Mouse (Mus musculus) spleen, adult 2 months (tissue): ENCODE results near the gene Vmn1r179. TPM values are rescaled to one million over a fixed set of nuclear protein-coding genes. Genes with fewer than 3 reads are reported as not detected.
"Not testable (repeated sequence)": the region's sequence is repeated elsewhere in the genome, so short reads cannot be mapped to it uniquely, and the experiment has no call there.

ENCODE experiments used
- DNase-seq, 2 experiments: peaks; one replicate each; pipeline versions ENCODE4 v3.0.0 to v3.0.0-alpha.2; 2012 to 2021; ENCODE audit warnings: low spot score in 2 of 2, low read depth in 1 of 2
- H3K27ac ChIP-seq: fragments of 200-500 bp; 2 replicates; pipeline ENCODE4 v1.5.1; 2012; ENCODE audit warnings: low read length, inconsistent platforms; ENCODE audit not compliant: insufficient read depth
- H3K27me3 ChIP-seq: fragments of 200-500 bp; 2 replicates; pipeline ENCODE4 v1.6.1; 2012; ENCODE audit warnings: mild to moderate bottlenecking, moderate library complexity, low read length, inconsistent platforms; ENCODE audit not compliant: control insufficient read depth, insufficient read depth
- H3K36me3 ChIP-seq: fragments of 200-500 bp; 2 replicates; pipeline ENCODE4 v1.6.1; 2012; ENCODE audit warnings: mild to moderate bottlenecking, low read length, inconsistent platforms; ENCODE audit not compliant: control insufficient read depth, insufficient read depth
- H3K4me1 ChIP-seq: fragments of 200-500 bp; 2 replicates; pipeline ENCODE4 v1.6.1; 2011; ENCODE audit warnings: inconsistent platforms; ENCODE audit not compliant: control insufficient read depth, insufficient read depth, insufficient read length
- H3K4me3 ChIP-seq: fragments of 200-500 bp; 2 replicates; pipeline ENCODE4 v1.5.1; 2011; ENCODE audit warnings: mild to moderate bottlenecking, inconsistent platforms; ENCODE audit not compliant: insufficient read depth, insufficient read length; ENCODE audit errors: extremely low read depth
- CTCF ChIP-seq: fragments of 200-500 bp; IDR thresholded peaks from 2 replicates; pipeline ENCODE4 v1.5.1; 2011; ENCODE audit warnings: mild to moderate bottlenecking, inconsistent platforms; ENCODE audit not compliant: insufficient read depth, insufficient read length, insufficient replicate concordance; ENCODE audit errors: extremely low read depth
- POLR2A ChIP-seq: fragments of 200-500 bp; IDR thresholded peaks from 2 replicates; pipeline ENCODE4 v1.6.1; 2011; ENCODE audit warnings: low read depth, low read length, inconsistent platforms
- WGBS: fragments of 180-500 bp; shearing (Covaris S2); methylation state at CpG from one replicate; pipeline ENCODE4 v1.1.7; 2018; 5-methylcytosine and 5-hydroxymethylcytosine counted together
- polyA plus RNA-seq: library from polyadenylated mRNA; depleted of rRNA; stranded (reverse); fragments of >200 nt; gene quantifications from 2 replicates; pipeline ENCODE4 v1.2.3, GENCODE M21; 2012; rRNA removed

The Vmn1r179 gene
- not detected in 2 replicates for polyA plus RNA-seq

DNA sequence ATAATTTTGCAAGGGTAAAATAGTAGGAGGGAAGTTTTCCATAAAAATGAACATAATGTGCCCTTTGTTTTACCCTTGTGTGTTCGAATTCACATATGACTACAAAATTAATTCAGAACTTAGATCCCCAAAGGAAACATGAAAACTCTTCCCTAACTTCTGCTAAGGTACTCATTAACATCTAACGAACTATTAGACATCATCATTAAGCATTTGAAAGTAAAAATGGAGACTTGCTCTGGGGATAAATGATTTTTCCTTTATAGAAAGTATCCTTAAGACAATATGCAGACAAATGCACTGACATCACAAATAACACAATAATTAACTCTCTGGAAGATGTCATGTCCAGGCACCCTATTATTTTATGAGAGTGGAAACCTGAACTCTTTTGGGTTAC, at the start of gene Vmn1r179:
Gene Vmn1r179 (plus strand): TSS at position 301 of the 400 bp plus-strand sequence.
- 47% methylated on average over 2 of the region's 2 CpGs for WGBS
- Histone ChIP-seq H3K4me3 (no peak within 1 kb of the TSS), H3K27me3 (no peaks in the 10 kb centered on the region), H3K36me3 (no peaks in the 10 kb centered on the region), H3K4me1 (no peaks in the 10 kb centered on the region), H3K27ac (no peak within 1 kb of the TSS)
- no peak for DNase-seq
- TF ChIP-seq CTCF: no peak
- no peak for TF ChIP-seq POLR2A

DNA sequence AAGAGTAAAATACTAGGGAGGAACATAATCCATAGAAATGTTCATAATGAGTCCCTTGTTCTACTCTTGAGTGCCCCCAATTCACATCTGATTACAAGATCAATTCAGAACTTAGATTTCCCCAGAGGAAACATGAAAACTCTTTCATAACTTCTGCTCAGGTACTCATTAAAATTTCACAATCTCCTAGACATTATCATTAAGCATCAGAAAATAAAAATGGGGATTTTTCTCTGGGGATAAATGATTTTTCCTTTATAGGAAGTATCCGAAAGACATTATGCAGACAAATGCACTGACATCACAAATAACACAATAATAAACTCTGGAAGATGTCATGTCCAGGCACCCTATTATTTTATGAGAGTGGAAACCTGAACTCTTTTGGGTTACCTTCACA, 35.1 kb upstream of the Vmn1r179 start, which contains the start of gene Vmn1r178:
Gene Vmn1r178 (plus strand): TSS at position 301 of the 400 bp plus-strand sequence.
- Histone ChIP-seq H3K4me1 (no peaks in the 10 kb centered on the region), H3K4me3 (no peak within 1 kb of the TSS), H3K36me3 (no peaks in the 10 kb centered on the region), H3K27ac (no peak within 1 kb of the TSS), H3K27me3 (no peaks in the 10 kb centered on the region)
- no peak for TF ChIP-seq POLR2A
- no peak for TF ChIP-seq CTCF
- no peak for DNase-seq
- 81% methylated on average over 1 of the region's 1 CpGs for WGBS

DNA sequence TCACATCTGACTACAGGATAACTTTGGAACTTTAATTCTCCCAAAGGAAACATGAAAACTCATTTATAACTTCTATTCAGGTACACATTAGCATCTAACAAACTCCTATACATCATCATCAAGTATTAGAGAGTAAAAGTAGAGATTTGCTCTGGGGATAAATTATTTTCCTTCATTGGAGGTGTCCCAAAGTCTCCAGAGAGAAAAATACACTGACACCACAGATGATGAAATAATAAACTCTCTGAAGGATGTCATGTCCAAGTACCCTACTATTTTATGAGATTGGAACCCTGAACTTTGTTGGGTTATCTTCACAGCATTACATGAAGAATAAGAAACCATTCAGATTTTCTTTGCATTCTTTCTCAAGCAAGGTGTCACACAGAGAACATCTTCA, 23.6 kb downstream of the Vmn1r179 start, which contains the start of gene Vmn1r180:
Gene Vmn1r180 (plus strand): TSS at position 301 of the 400 bp plus-strand sequence.
- no peak within 1 kb of the TSS for H3K4me3 ChIP-seq
- no peak for DNase-seq
- TF ChIP-seq POLR2A (no peak), CTCF (no peak)
- H3K4me1 ChIP-seq: no peaks in the 10 kb centered on the region
- no peaks in the 10 kb centered on the region for H3K36me3 ChIP-seq
- H3K27me3 ChIP-seq: no peaks in the 10 kb centered on the region
- H3K27ac ChIP-seq: no peak within 1 kb of the TSS

DNA sequence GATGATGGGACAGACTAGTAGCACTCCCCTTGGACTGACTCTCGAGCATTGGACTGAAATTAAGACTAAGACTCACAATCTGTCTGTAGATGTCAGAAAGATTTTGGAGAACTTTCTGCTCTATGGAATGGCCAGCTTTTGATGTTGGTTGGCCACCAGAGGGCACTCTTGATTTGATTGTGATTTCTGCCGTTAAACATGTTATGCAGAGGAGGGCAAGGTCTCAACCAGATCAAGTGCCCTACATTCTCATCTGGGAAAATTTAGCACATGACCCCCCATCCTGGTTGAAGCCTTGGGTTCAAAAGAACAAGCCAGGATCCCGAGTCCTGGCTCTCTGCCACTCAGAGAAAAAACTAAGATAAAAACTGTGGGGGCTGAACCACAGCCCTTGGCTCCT, 41.3 kb downstream of the Vmn1r179 start:
- not testable (repeated sequence) for H3K36me3 ChIP-seq, H3K27ac ChIP-seq, H3K4me1 ChIP-seq, H3K4me3 ChIP-seq, DNase-seq, H3K27me3 ChIP-seq
- WGBS: 29% methylated on average over 3 of the region's 3 CpGs

DNA sequence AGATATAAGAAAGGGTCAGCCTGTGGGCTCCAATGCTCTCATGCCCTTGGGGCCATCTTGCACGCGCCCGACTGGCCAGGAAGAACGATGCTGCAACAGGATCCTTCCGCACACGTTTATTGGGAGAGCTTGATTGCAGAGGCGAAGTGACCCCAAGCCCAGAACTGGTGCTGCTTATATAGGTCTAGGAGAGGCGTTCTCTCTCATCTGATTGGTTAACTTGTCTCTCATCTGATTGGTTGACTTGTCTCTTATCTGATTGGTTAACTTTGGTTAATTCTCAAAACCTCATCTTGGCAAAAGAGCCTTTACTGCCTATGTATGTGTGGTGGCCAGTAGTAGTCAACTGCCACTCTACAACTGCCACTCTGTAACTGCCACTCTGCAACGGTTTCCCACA, 47.5 kb downstream of the Vmn1r179 start, which contains the start of gene Vmn1r181:
Gene Vmn1r181 (plus strand): TSS at position 301 of the 400 bp plus-strand sequence.
- DNase-seq, H3K4me1 ChIP-seq, H3K4me3 ChIP-seq, H3K27me3 ChIP-seq, H3K36me3 ChIP-seq, H3K27ac ChIP-seq: not testable (repeated sequence)
- WGBS: 80% methylated on average over 9 of the region's 9 CpGs

Other genes with a start within 250 kb of the Vmn1r179 start
- not detected in 2 replicates for gene Vmn1r173, start 226.3 kb upstream of the Vmn1r179 start, polyA plus RNA-seq
- gene Vmn1r174, start 174.7 kb upstream of the Vmn1r179 start, polyA plus RNA-seq: not detected in 2 replicates
- gene Vmn1r175, start 116.3 kb upstream of the Vmn1r179 start, polyA plus RNA-seq: not detected in 2 replicates
- gene Vmn1r176, start 89.6 kb upstream of the Vmn1r179 start, polyA plus RNA-seq: not detected in 2 replicates
- not detected in 2 replicates for gene Vmn1r177, start 60.5 kb upstream of the Vmn1r179 start, polyA plus RNA-seq
- gene Vmn1r178, start 35.0 kb upstream of the Vmn1r179 start, polyA plus RNA-seq: not detected in 2 replicates
- not detected in 2 replicates for gene Vmn1r180, start 23.7 kb downstream of the Vmn1r179 start, polyA plus RNA-seq
- not detected in 2 replicates for gene Vmn1r181, start 47.6 kb downstream of the Vmn1r179 start, polyA plus RNA-seq
- not detected in 2 replicates for gene V1rd19, start 74.7 kb downstream of the Vmn1r179 start, polyA plus RNA-seq
- not detected in 2 replicates for gene Vmn1r183, start 126.3 kb downstream of the Vmn1r179 start, polyA plus RNA-seq
- gene Zfp180, start 154.9 kb downstream of the Vmn1r179 start, polyA plus RNA-seq: 9.7 and 11.0 TPM in 2 replicates
- 0.25 and 0.45 TPM in 2 replicates for gene Zfp112, start 185.3 kb downstream of the Vmn1r179 start, polyA plus RNA-seq
- gene Zfp235, start 207.2 kb downstream of the Vmn1r179 start, polyA plus RNA-seq: 2.5 and 6.0 TPM in 2 replicates
- 0.07 and 0.13 TPM in 2 replicates for gene Zfp114, start 248.1 kb downstream of the Vmn1r179 start, polyA plus RNA-seq